Mouse (Mus musculus) C2C12 (cell line): Measurements from ENCODE around the gene Dpp10.

Experiments used
- CEBPB ChIP-seq: IDR thresholded peaks from one replicate; pipeline ENCODE4 v1.6.1; 2011; ENCODE audit warnings: low read depth, mild to moderate bottlenecking, control low read depth, moderate library complexity
- CTCF ChIP-seq: IDR thresholded peaks from one replicate; pipeline ENCODE4 v1.5.1; 2011; ENCODE audit not compliant: control insufficient read depth, insufficient read depth, insufficient read length
- USF1 ChIP-seq: IDR thresholded peaks from one replicate; pipeline ENCODE4 v1.6.1; 2011; ENCODE audit warnings: low read depth, mild to moderate bottlenecking, control low read depth, moderate library complexity

- TF ChIP-seq USF1 (no peak), CEBPB (no peak), CTCF (no peak)
Measured at GRCm38 (mm10) chr1:123467729-123468128, 577.6 kb downstream of the Dpp10 start.
